Mouse (Mus musculus) small intestine, adult 2 months (tissue): ENCODE measurements around the gene Cyp1a2.

Experiments used
- CTCF ChIP-seq: fragments of 200-500 bp; IDR thresholded peaks from 2 replicates; pipeline ENCODE4 v1.5.1; 2012; ENCODE audit warnings: low read depth, mild to moderate bottlenecking, control low read depth, inconsistent platforms, low read length, moderate library complexity, mixed read lengths; ENCODE audit not compliant: insufficient replicate concordance, insufficient read length; ENCODE audit errors: extremely low read depth
- POLR2A ChIP-seq: fragments of 200-500 bp; IDR thresholded peaks from 2 replicates; pipeline ENCODE4 v1.6.1; 2012; ENCODE audit warnings: low read depth, mild to moderate bottlenecking, control low read depth, inconsistent platforms, low read length, moderate library complexity

DNA sequence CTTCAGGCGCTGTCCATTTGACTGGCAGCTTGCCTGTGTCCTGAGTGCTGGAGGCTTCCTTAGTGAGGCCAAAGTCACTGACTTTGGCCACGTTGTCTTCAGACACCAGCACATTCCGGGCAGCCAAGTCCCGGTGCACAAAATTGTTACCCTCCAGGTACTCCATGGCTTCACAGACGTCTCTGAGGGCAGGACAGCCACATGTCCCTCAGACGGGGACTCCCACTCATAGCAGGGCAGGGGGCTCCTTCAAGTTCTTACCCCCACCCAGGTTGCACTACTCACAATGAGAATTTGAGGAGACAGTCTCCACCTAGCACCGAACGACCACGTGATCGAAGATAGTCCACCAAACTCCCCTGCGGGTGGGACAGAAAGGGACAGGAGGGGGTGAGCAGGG, 55.6 kb downstream of the Cyp1a2 start:
- TF ChIP-seq CTCF (no peak), POLR2A (no peak)
